Mouse (Mus musculus) splenic B cell, adult 2 months (primary cell): ENCODE measurements around the gene Gm29776.

Experiments
- DNase-seq: peaks from one replicate; pipeline ENCODE4 v3.0.0-alpha.2; 2011; ENCODE audit warnings: low read depth, low spot score
- H3K27me3 ChIP-seq: 2 replicates; pipeline ENCODE4 v1.6.1; 2012; ENCODE audit warnings: mild to moderate bottlenecking, low read length, moderate library complexity, mixed read lengths; ENCODE audit not compliant: control insufficient read depth, poor library complexity, insufficient read depth, severe bottlenecking
- H3K36me3 ChIP-seq: 2 replicates; pipeline ENCODE4 v1.6.1; 2012; ENCODE audit warnings: mild to moderate bottlenecking, low read length, moderate library complexity, mixed read lengths; ENCODE audit not compliant: control insufficient read depth, poor library complexity, insufficient read depth, severe bottlenecking

Gm29776 gene

GRCm38 (mm10) chr14:54720654-54721350 is 22.2 kb upstream of the Gm29776 start:
- Histone ChIP-seq H3K27me3 (no peaks in the 10 kb centered on the region), H3K36me3 (no peaks in the 10 kb centered on the region)
- DNase-seq = no peak

- H3K27me3 ChIP-seq = no peaks in the 10 kb centered on the region
- DNase-seq = no peak
- H3K36me3 ChIP-seq = no peaks in the 10 kb centered on the region
Observed at GRCm38 (mm10) chr14:54720041-54720440, 21.4 kb upstream of the Gm29776 start.

GRCm38 (mm10) chr14:54715402-54715801 is 16.8 kb upstream of the Gm29776 start:
- Histone ChIP-seq H3K36me3 (no peaks in the 10 kb centered on the region), H3K27me3 (no peaks in the 10 kb centered on the region)
- no peak for DNase-seq

GRCm38 (mm10) chr14:54714617-54715081 is 16.0 kb upstream of the Gm29776 start:
- Histone ChIP-seq H3K27me3 (no peaks in the 10 kb centered on the region), H3K36me3 (no peaks in the 10 kb centered on the region)
- DNase-seq = peak; percentile 29

GRCm38 (mm10) chr14:54714121-54714520 is 15.5 kb upstream of the Gm29776 start:
- Histone ChIP-seq H3K27me3 (no peaks in the 10 kb centered on the region), H3K36me3 (no peaks in the 10 kb centered on the region)
- peak; percentile 79 for DNase-seq

- H3K27me3 ChIP-seq = no peaks in the 10 kb centered on the region
- DNase-seq = no peak
- H3K36me3 ChIP-seq = no peaks in the 10 kb centered on the region
Observed at GRCm38 (mm10) chr14:54712861-54713260, 14.2 kb upstream of the Gm29776 start.

GRCm38 (mm10) chr14:54712074-54712473 is 13.4 kb upstream of the Gm29776 start, which contains the start of gene Cebpe:
Gene Cebpe (minus strand): TSS chr14:54712174.
- DNase-seq = no peak
- H3K27me3 ChIP-seq = no peaks in the 10 kb centered on the region
- no peaks in the 10 kb centered on the region for H3K36me3 ChIP-seq

GRCm38 (mm10) chr14:54709054-54709453 is 10.4 kb upstream of the Gm29776 start:
- Histone ChIP-seq H3K36me3 (no peaks in the 10 kb centered on the region), H3K27me3 (no peaks in the 10 kb centered on the region)
- DNase-seq = no peak

- Histone ChIP-seq H3K36me3 (no peaks in the 10 kb centered on the region), H3K27me3 (no peaks in the 10 kb centered on the region)
- DNase-seq = no peak
Observed at GRCm38 (mm10) chr14:54706589-54707320, 8.1 kb upstream of the Gm29776 start.

- DNase-seq = no peak
- no peaks in the 10 kb centered on the region for H3K36me3 ChIP-seq
- no peaks in the 10 kb centered on the region for H3K27me3 ChIP-seq
Observed at GRCm38 (mm10) chr14:54705844-54706243, 7.2 kb upstream of the Gm29776 start.

GRCm38 (mm10) chr14:54703207-54703606 is 4.6 kb upstream of the Gm29776 start:
- Histone ChIP-seq H3K36me3 (no peaks in the 10 kb centered on the region), H3K27me3 (no peaks in the 10 kb centered on the region)
- no peak for DNase-seq

- DNase-seq = peak; percentile 85
- H3K36me3 ChIP-seq = no peaks in the 10 kb centered on the region
- no peaks in the 10 kb centered on the region for H3K27me3 ChIP-seq
Observed at GRCm38 (mm10) chr14:54701298-54701697, 2.7 kb upstream of the Gm29776 start.

- no peaks in the 10 kb centered on the region for H3K27me3 ChIP-seq
Observed at GRCm38 (mm10) chr14:54699586-54699985, 953 bp upstream of the Gm29776 start.

GRCm38 (mm10) chr14:54696752-54697151 is 1.9 kb downstream of the Gm29776 start:
- no peak for DNase-seq
- H3K27me3 ChIP-seq = no peaks in the 10 kb centered on the region
- H3K36me3 ChIP-seq = no peaks in the 10 kb centered on the region

More at GRCm38 (mm10) chr14:54699586-54699985, 953 bp upstream of the Gm29776 start:
- no peaks in the 10 kb centered on the region for H3K36me3 ChIP-seq
- DNase-seq = no peak

- Histone ChIP-seq H3K36me3 (peaks cover 3% of the 10 kb centered on the region; the same call in 1 of the 2 replicates), H3K27me3 (no peaks in the 10 kb centered on the region)
- no peak for DNase-seq
Observed at GRCm38 (mm10) chr14:54695042-54695441, 3.6 kb downstream of the Gm29776 start.
